Mouse (Mus musculus): ENCODE results near the gene Vwa1. TPM values are rescaled to one million over a fixed set of nuclear protein-coding genes. Genes with fewer than 3 reads are reported as not detected.

Vwa1 gene
- total and polyA plus RNA-seq, 3 experiments = 0.33 to 0.42 TPM; not detected in 1

DNA sequence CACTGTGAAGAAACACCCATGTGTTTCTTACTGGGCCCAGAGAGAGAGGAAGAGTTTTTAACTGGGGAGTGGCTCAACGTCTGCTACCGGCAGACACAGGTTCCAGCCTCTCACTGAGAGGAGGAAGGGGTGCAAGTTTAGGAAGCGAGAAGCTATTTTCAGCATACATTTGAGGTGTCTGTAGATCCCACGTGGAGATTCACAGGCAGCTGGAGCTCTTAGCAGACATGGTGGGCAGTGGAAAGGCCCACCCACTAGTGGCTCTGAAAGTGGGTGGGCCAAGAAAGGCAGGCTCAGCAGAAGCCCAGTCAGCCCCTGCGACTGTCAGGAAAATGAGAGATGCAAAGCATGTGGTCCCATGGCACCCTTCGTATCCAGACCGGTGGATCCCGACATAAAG, 36.2 kb downstream of the Vwa1 start:
- H3K27ac ChIP-seq (ENCODE audit: control insufficient read depth, low read depth, low read length) = no peak overlapping the region
- H3K36me3 ChIP-seq (ENCODE audit: control insufficient read depth in 1 of 2, insufficient read depth in 2 of 2, low read length in 2 of 2) = peaks cover 0 to 6% of the 10 kb centered on the region in 2 experiments; a peak in 2 of 4 replicates
- H3K4me1 ChIP-seq (ENCODE audit: control insufficient read depth in 1 of 2, insufficient read depth in 2 of 2, low read length in 2 of 2) = 0 out of 4 replicates have a peak, but pooled peaks cover 0 to 5% of the 10 kb centered on the region in 2 experiments
- no peak for TF ChIP-seq ZKSCAN1 (IDR thresholded peaks at IDR 0.05; ENCODE audit: low read depth, low read length)
- no peak for TF ChIP-seq ELF1 (IDR thresholded peaks at IDR 0.05; ENCODE audit: low read depth, low read length)
- no peak for TF ChIP-seq POLR2AphosphoS2 (IDR thresholded peaks at IDR 0.05; ENCODE audit: low read length)
- TF ChIP-seq MAFK (IDR thresholded peaks at IDR 0.05; ENCODE audit: borderline replicate concordance, low read depth, low read length) = no peak
- no peak for TF ChIP-seq BHLHE40 (IDR thresholded peaks at IDR 0.05; ENCODE audit: borderline replicate concordance, low read depth, low read length)
- no peak for TF ChIP-seq NELFE (IDR thresholded peaks at IDR 0.05; ENCODE audit: low read depth, low read length)
- TF ChIP-seq ETS1 (IDR thresholded peaks at IDR 0.05; ENCODE audit: low read depth, low read length) = no peak
- TF ChIP-seq USF1 (IDR thresholded peaks at IDR 0.05; ENCODE audit: low read depth, low read length) = no peak
- TF ChIP-seq ZMIZ1 (IDR thresholded peaks at IDR 0.05; ENCODE audit: low read depth, low read length) = no peak
- no peak for TF ChIP-seq CHD1 (IDR thresholded peaks at IDR 0.05; ENCODE audit: low read depth, low read length)
- TF ChIP-seq POLR2A (IDR thresholded peaks at IDR 0.05; ENCODE audit: control insufficient read depth in 1 of 2, insufficient read depth in 1 of 2, low read depth in 1 of 2, low read length in 2 of 2, poor library complexity in 1 of 2) = no peak
- no peak for TF ChIP-seq CHD2 (IDR thresholded peaks at IDR 0.05; ENCODE audit: low read length)
- TF ChIP-seq RAD21 (IDR thresholded peaks at IDR 0.05; ENCODE audit: low read depth, low read length) = no peak
- TF ChIP-seq JUND (IDR thresholded peaks at IDR 0.05; ENCODE audit: low read depth, low read length) = no peak
- TF ChIP-seq UBTF (IDR thresholded peaks at IDR 0.05; ENCODE audit: borderline replicate concordance, insufficient read depth, low read depth, low read length) = no peak
- no peak for TF ChIP-seq USF2 (IDR thresholded peaks at IDR 0.05; ENCODE audit: borderline replicate concordance in 1 of 2, insufficient read depth in 1 of 2, low read depth in 1 of 2, low read length in 2 of 2)
- no peak for TF ChIP-seq KAT2A (conservative IDR thresholded peaks at IDR 0.05; ENCODE audit: low read depth, low read length)
- no peak for TF ChIP-seq MEF2A (IDR thresholded peaks at IDR 0.05; ENCODE audit: extremely low read depth, insufficient replicate concordance, low read depth, low read length, poor library complexity, severe bottlenecking)
- H3K9me3 ChIP-seq (replicated peaks; ENCODE audit: insufficient read depth, low read length) = no peaks in the 10 kb centered on the region
- no peak overlapping the region for H3K4me3 ChIP-seq (ENCODE audit: control insufficient read depth in 1 of 2, insufficient read depth in 1 of 2, low read depth in 2 of 2, low read length in 2 of 2)
- DNase-seq (ENCODE audit: low read depth, low spot score) = no peak
- H3K9ac ChIP-seq (ENCODE audit: control insufficient read depth, low read depth, low read length, poor library complexity, severe bottlenecking) = no peak overlapping the region
- H3K79me2 ChIP-seq (ENCODE audit: control insufficient read depth, insufficient read depth, low read length, poor library complexity) = peaks cover 3% of the 10 kb centered on the region; the same call in 1 of the 2 replicates
- no peaks in the 10 kb centered on the region for H3K27me3 ChIP-seq (ENCODE audit: control insufficient read depth in 1 of 2, insufficient read depth in 2 of 2, low read length in 2 of 2)

DNA sequence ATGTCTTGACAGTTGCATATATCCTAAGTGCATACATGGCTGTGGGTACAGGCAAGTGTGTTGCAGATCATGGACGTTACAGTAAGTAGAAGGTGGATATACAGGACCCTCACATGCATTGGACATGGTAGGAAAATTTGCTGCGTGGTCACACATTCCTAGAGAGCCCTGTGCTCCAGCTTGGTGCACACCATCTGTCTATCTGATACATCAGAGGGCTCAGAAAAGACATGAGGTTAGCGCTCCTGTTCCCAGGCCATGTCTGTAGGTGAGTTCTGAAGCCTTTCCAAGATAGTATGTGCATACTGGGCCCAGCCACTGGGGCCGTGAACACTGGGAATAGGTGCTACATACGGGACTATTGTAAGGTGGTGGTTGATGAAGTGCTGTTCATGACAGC, 38.1 kb downstream of the Vwa1 start:
- DNase-seq (ENCODE audit: low read depth, low spot score) = no peak
- TF ChIP-seq TBP (IDR thresholded peaks at IDR 0.05; ENCODE audit: low read depth, low read length) (no peak), MAFK (IDR thresholded peaks at IDR 0.05; ENCODE audit: borderline replicate concordance, low read depth, low read length) (no peak), JUND (IDR thresholded peaks at IDR 0.05; ENCODE audit: low read depth, low read length) (no peak), RAD21 (IDR thresholded peaks at IDR 0.05; ENCODE audit: low read depth, low read length) (no peak), MXI1 (IDR thresholded peaks at IDR 0.05; ENCODE audit: low read depth, low read length) (no peak), NRF1 (IDR thresholded peaks at IDR 0.05; ENCODE audit: insufficient read depth, low read depth, low read length, poor library complexity, severe bottlenecking) (no peak), EP300 (IDR thresholded peaks at IDR 0.05; ENCODE audit: low read depth in 1 of 2, low read length in 2 of 2) (no peak), CHD2 (IDR thresholded peaks at IDR 0.05; ENCODE audit: low read length) (no peak), MAZ (IDR thresholded peaks at IDR 0.05; ENCODE audit: low read depth, low read length) (no peak), CTCF (IDR thresholded peaks at IDR 0.05 in 2 of 3, conservative IDR thresholded peaks at IDR 0.05 in 1 of 3; ENCODE audit: control insufficient read depth in 1 of 3, insufficient read depth in 1 of 3, low read depth in 2 of 3, low read length in 3 of 3, poor library complexity in 1 of 3, severe bottlenecking in 1 of 3) (no peak), POLR2AphosphoS2 (IDR thresholded peaks at IDR 0.05; ENCODE audit: low read length) (no peak), RCOR1 (IDR thresholded peaks at IDR 0.05; ENCODE audit: low read depth, low read length) (no peak), HCFC1 (IDR thresholded peaks at IDR 0.05; ENCODE audit: low read depth, low read length) (no peak), NELFE (IDR thresholded peaks at IDR 0.05; ENCODE audit: low read depth, low read length) (no peak)
- Histone ChIP-seq H3K4me3 (ENCODE audit: control insufficient read depth in 1 of 2, insufficient read depth in 1 of 2, low read depth in 2 of 2, low read length in 2 of 2) (no peak overlapping the region), H3K4me1 (ENCODE audit: control insufficient read depth in 1 of 2, insufficient read depth in 2 of 2, low read length in 2 of 2) (0 out of 4 replicates have a peak, but pooled peaks cover 0 to 5% of the 10 kb centered on the region in 2 experiments), H3K79me2 (ENCODE audit: control insufficient read depth, insufficient read depth, low read length, poor library complexity) (peaks cover 3% of the 10 kb centered on the region; the same call in 1 of the 2 replicates), H3K9ac (ENCODE audit: control insufficient read depth, low read depth, low read length, poor library complexity, severe bottlenecking) (no peak overlapping the region), H3K36me3 (ENCODE audit: control insufficient read depth in 1 of 2, insufficient read depth in 2 of 2, low read length in 2 of 2) (no peaks in the 10 kb centered on the region; a peak in 1 of 4 replicates), H3K27ac (ENCODE audit: control insufficient read depth, low read depth, low read length) (no peak overlapping the region), H3K27me3 (ENCODE audit: control insufficient read depth in 1 of 2, insufficient read depth in 2 of 2, low read length in 2 of 2) (no peaks in the 10 kb centered on the region), H3K9me3 (replicated peaks; ENCODE audit: insufficient read depth, low read length) (no peaks in the 10 kb centered on the region)

Measured in MEL (cell line).